Mouse (Mus musculus): Measurements from ENCODE around the gene Zfp451. TPM values are rescaled to one million over a fixed set of nuclear protein-coding genes. Genes with fewer than 3 reads are reported as not detected.

Gene Zfp451
- polyA plus RNA-seq, 1 experiment = 5.0 TPM

DNA sequence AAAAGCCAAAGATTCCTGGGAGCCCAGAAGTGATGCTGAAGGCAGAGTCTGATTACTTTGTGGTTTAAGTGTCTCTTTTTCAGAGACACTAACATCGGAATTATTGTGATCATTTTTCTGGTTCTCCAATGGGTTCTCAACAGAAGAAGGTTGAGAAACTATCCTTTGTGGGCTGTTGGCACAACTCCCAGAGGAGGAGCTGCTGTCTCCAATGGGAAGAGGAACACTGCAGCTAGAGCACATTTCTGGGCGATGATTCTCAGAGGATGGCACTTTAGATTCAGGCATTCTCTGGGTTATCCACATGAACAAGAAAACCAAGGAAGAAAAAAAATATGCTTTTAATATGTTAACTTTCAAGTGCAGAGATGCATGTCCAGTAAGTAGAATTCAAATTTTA, 11.1 kb downstream of the Zfp451 start:
- H3K27me3 ChIP-seq (replicated peaks; ENCODE audit: control insufficient read depth, insufficient read depth, low read length) = no peaks in the 10 kb centered on the region
- 87% methylated on average over 2 of the region's 2 CpGs for WGBS
- TF ChIP-seq POLR2A (IDR thresholded peaks at IDR 0.05; ENCODE audit: low read depth, low read length) (no peak), CTCF (conservative IDR thresholded peaks at IDR 0.05; ENCODE audit: insufficient read depth, insufficient read length, low read depth, low read length) (no peak)
- H3K36me3 ChIP-seq (ENCODE audit: control insufficient read depth, insufficient read depth, low read length) = peaks cover 7% of the 10 kb centered on the region
- DNase-seq = no peak
- no peak overlapping the region for H3K4me3 ChIP-seq (ENCODE audit: insufficient read depth, low read depth, low read length)
- H3K4me1 ChIP-seq (ENCODE audit: control insufficient read depth, insufficient read depth, low read length) = no peaks in the 10 kb centered on the region
- no peak overlapping the region for H3K27ac ChIP-seq (ENCODE audit: insufficient read depth, low read depth, low read length)

DNA sequence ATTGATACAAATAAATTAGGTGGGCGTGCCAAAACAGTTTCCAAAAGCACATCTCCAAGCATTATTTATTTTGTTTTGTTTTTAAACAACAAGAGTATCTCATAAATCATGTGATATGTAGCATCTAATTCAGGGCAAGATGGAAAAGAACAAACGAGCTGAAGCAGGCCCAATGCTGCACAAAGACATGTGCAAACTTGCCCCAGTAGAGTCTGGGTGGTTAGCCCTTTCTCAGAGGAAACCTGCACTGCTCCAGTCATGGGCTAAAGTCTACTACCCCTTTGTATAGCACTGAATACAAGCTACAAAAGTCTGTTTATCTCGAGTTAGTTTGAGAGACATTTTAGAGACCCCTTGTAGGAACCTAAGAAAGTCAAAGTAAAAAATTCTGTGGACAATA, 14.8 kb downstream of the Zfp451 start:
- H3K36me3 ChIP-seq (ENCODE audit: control insufficient read depth, insufficient read depth, low read length) = peaks cover 5% of the 10 kb centered on the region
- WGBS = 70% methylated on average over 3 of the region's 3 CpGs
- no peak overlapping the region for H3K27ac ChIP-seq (ENCODE audit: insufficient read depth, low read depth, low read length)
- no peak overlapping the region for H3K4me3 ChIP-seq (ENCODE audit: insufficient read depth, low read depth, low read length)
- no peak for DNase-seq
- H3K27me3 ChIP-seq (replicated peaks; ENCODE audit: control insufficient read depth, insufficient read depth, low read length) = no peaks in the 10 kb centered on the region
- TF ChIP-seq POLR2A (IDR thresholded peaks at IDR 0.05; ENCODE audit: low read depth, low read length) = no peak
- TF ChIP-seq CTCF (conservative IDR thresholded peaks at IDR 0.05; ENCODE audit: insufficient read depth, insufficient read length, low read depth, low read length) = no peak
- H3K4me1 ChIP-seq (ENCODE audit: control insufficient read depth, insufficient read depth, low read length) = no peaks in the 10 kb centered on the region

DNA sequence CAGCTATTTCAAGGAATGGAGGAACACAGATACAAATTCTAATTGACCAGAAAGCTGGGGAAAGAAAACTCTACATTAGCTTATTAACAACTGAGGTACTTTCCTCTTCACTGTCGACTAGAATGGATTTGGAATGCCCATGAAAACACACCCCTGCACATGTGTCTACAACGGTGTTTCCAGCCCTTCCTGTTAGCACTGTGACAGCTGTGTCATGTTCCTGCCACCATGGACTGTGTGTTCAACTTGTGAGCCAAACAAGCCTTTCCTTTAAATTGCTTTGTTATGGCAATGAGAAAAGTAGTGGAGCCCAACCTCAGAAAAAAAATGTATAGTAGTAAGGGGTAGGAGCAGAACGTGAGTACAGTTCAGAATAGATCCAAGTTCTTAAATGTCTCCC, 25.9 kb downstream of the Zfp451 start:
- 48% methylated on average over 3 of the region's 3 CpGs for WGBS
- no peak for DNase-seq
- no peaks in the 10 kb centered on the region for H3K4me1 ChIP-seq (ENCODE audit: control insufficient read depth, insufficient read depth, low read length)
- no peak overlapping the region for H3K27ac ChIP-seq (ENCODE audit: insufficient read depth, low read depth, low read length)
- H3K36me3 ChIP-seq (ENCODE audit: control insufficient read depth, insufficient read depth, low read length) = no peaks in the 10 kb centered on the region; the same call in 1 of the 2 replicates
- TF ChIP-seq CTCF (conservative IDR thresholded peaks at IDR 0.05; ENCODE audit: insufficient read depth, insufficient read length, low read depth, low read length) = no peak
- no peak for TF ChIP-seq POLR2A (IDR thresholded peaks at IDR 0.05; ENCODE audit: low read depth, low read length)
- H3K27me3 ChIP-seq (replicated peaks; ENCODE audit: control insufficient read depth, insufficient read depth, low read length) = no peaks in the 10 kb centered on the region
- no peak overlapping the region for H3K4me3 ChIP-seq (ENCODE audit: insufficient read depth, low read depth, low read length)

DNA sequence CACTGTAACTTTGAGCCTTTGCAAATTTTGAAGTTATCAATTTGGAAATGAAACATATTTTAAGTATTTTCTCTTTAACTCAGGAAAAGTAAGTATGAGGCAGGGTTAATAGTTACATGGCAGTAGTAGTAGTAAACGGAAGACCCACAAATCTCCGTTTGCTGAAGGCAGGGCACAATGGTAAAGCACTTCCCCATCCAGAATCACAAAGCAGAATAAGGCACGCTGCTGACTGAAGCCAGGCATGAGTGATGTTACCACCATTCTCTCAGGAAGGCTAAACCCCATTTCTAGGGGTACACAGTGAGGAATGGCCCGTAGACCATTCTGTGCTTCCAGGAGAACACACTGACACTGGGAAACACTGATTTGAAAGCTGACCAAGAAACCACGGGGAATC, 26.3 kb downstream of the Zfp451 start:
- Histone ChIP-seq H3K27me3 (replicated peaks; ENCODE audit: control insufficient read depth, insufficient read depth, low read length) (no peaks in the 10 kb centered on the region), H3K4me3 (ENCODE audit: insufficient read depth, low read depth, low read length) (no peak overlapping the region), H3K27ac (ENCODE audit: insufficient read depth, low read depth, low read length) (no peak overlapping the region), H3K4me1 (ENCODE audit: control insufficient read depth, insufficient read depth, low read length) (no peaks in the 10 kb centered on the region), H3K36me3 (ENCODE audit: control insufficient read depth, insufficient read depth, low read length) (no peaks in the 10 kb centered on the region; the same call in 1 of the 2 replicates)
- no peak for TF ChIP-seq CTCF (conservative IDR thresholded peaks at IDR 0.05; ENCODE audit: insufficient read depth, insufficient read length, low read depth, low read length)
- TF ChIP-seq POLR2A (IDR thresholded peaks at IDR 0.05; ENCODE audit: low read depth, low read length) = no peak
- DNase-seq = no peak
- WGBS = 87% methylated on average over 5 of the region's 5 CpGs

DNA sequence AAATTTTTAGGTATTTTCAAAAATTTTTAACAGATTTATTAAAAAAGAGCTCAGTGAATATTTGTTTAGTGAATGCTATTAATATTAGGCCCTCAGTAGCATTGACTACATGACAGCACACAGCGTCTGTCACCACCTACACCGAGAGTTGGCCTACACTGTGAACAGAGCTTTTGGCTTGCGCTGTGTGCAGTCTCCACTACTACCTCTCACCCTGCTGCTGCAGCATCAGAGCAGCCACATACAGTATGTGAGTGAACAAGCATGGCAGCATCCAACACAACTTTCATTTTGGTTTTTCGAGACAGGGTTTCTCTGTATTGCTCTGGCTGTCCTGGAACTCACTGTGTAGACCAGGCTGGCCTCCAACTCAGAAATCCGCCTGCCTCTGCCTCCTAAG, 29.8 kb downstream of the Zfp451 start:
- Histone ChIP-seq H3K27me3 (replicated peaks; ENCODE audit: control insufficient read depth, insufficient read depth, low read length) (no peaks in the 10 kb centered on the region), H3K4me1 (ENCODE audit: control insufficient read depth, insufficient read depth, low read length) (no peaks in the 10 kb centered on the region), H3K27ac (ENCODE audit: insufficient read depth, low read depth, low read length) (no peak overlapping the region), H3K4me3 (ENCODE audit: insufficient read depth, low read depth, low read length) (no peak overlapping the region), H3K36me3 (ENCODE audit: control insufficient read depth, insufficient read depth, low read length) (no peaks in the 10 kb centered on the region; the same call in 1 of the 2 replicates)
- 98% methylated on average over 5 of the region's 5 CpGs for WGBS
- TF ChIP-seq POLR2A (IDR thresholded peaks at IDR 0.05; ENCODE audit: low read depth, low read length) (no peak), CTCF (conservative IDR thresholded peaks at IDR 0.05; ENCODE audit: insufficient read depth, insufficient read length, low read depth, low read length) (no peak)
- no peak for DNase-seq

DNA sequence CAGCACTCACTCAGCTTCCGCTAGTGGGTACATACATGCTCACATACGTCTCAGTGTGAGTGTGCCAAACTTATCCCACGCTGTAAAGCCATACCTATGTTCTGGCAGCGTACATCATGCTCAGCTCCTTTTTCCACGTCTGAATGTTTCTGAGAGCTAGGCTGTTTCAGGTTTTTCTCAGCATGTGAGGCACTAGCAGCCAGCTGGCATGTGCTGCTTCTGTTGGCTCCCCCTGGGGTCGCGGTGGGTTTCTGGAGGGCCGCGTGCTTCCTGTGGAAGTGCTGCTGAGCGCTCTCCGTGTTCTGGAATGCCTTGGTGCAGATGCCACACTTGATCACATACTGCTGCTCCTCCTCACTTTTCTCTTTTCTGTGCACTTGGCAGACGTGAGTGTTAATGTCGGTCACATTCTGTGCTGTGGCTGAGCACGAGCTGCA, 38.2 kb downstream of the Zfp451 start:
- 88% methylated on average over 14 of the region's 14 CpGs for WGBS
- Histone ChIP-seq H3K36me3 (ENCODE audit: control insufficient read depth, insufficient read depth, low read length) (peaks cover 7% of the 10 kb centered on the region; the same call in 1 of the 2 replicates), H3K4me3 (ENCODE audit: insufficient read depth, low read depth, low read length) (no peak overlapping the region), H3K4me1 (ENCODE audit: control insufficient read depth, insufficient read depth, low read length) (no peaks in the 10 kb centered on the region), H3K27ac (ENCODE audit: insufficient read depth, low read depth, low read length) (no peak overlapping the region), H3K27me3 (replicated peaks; ENCODE audit: control insufficient read depth, insufficient read depth, low read length) (no peaks in the 10 kb centered on the region)
- TF ChIP-seq POLR2A (IDR thresholded peaks at IDR 0.05; ENCODE audit: low read depth, low read length) = no peak
- TF ChIP-seq CTCF (conservative IDR thresholded peaks at IDR 0.05; ENCODE audit: insufficient read depth, insufficient read length, low read depth, low read length) = no peak
- DNase-seq = no peak

GRCm38 (mm10) chr1:33772106-33772505, 42.3 kb downstream of the Zfp451 start:
- peaks cover 8% of the 10 kb centered on the region; the same call in 1 of the 2 replicates for H3K36me3 ChIP-seq (ENCODE audit: control insufficient read depth, insufficient read depth, low read length)
- no peak overlapping the region for H3K4me3 ChIP-seq (ENCODE audit: insufficient read depth, low read depth, low read length)
- peaks cover 6% of the 10 kb centered on the region; the same call in 1 of the 2 replicates for H3K4me1 ChIP-seq (ENCODE audit: control insufficient read depth, insufficient read depth, low read length)
- H3K27ac ChIP-seq (ENCODE audit: insufficient read depth, low read depth, low read length) = no peak overlapping the region
- H3K27me3 ChIP-seq (replicated peaks; ENCODE audit: control insufficient read depth, insufficient read depth, low read length) = no peaks in the 10 kb centered on the region
- no peak for DNase-seq
- TF ChIP-seq POLR2A (IDR thresholded peaks at IDR 0.05; ENCODE audit: low read depth, low read length) (no peak), CTCF (conservative IDR thresholded peaks at IDR 0.05; ENCODE audit: insufficient read depth, insufficient read length, low read depth, low read length) (no peak)
- WGBS = 94% methylated on average over 9 of the region's 9 CpGs
